Mouse (Mus musculus): ENCODE data around the gene Kcnma1. TPM values are rescaled to one million over a fixed set of nuclear protein-coding genes. Genes with fewer than 3 reads are reported as not detected.

Gene Kcnma1
- polyA plus RNA-seq, 1 experiment = not detected

DNA sequence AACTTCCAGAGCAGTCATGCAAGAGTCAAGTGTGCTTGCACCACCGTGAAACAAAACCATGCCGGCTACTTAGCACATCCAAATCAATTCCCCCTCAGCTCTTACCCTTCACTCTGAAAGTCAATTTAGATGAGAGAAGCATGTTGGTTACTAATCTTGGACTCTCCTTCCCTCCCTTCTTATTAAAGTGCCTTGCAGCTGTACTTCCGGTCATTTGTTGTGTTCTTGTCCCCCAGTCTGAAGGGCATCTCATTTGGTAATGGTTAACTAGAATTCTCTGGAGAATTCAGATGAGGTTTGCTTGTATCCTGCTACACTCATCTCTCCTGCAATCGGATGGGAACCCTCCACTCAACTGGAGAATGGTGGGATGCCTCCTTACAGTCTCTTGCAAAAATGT lies 267.3 kb downstream of the Kcnma1 start:
- no peak for TF ChIP-seq POLR2A (IDR thresholded peaks at IDR 0.05; ENCODE audit: borderline replicate concordance, control insufficient read depth, low read depth, low read length)
- TF ChIP-seq CTCF (IDR thresholded peaks at IDR 0.05; ENCODE audit: control insufficient read depth, insufficient read depth, low read length) = no peak
- 68% methylated on average over 4 of the region's 4 CpGs for WGBS
- Histone ChIP-seq H3K4me3 (replicated peaks; ENCODE audit: control insufficient read depth, low read depth, low read length) (no peak overlapping the region), H3K4me1 (ENCODE audit: control insufficient read depth, insufficient read depth, low read length) (no peaks in the 10 kb centered on the region), H3K27ac (ENCODE audit: control insufficient read depth, insufficient read depth, low read depth, low read length, poor library complexity) (no peak overlapping the region)

DNA sequence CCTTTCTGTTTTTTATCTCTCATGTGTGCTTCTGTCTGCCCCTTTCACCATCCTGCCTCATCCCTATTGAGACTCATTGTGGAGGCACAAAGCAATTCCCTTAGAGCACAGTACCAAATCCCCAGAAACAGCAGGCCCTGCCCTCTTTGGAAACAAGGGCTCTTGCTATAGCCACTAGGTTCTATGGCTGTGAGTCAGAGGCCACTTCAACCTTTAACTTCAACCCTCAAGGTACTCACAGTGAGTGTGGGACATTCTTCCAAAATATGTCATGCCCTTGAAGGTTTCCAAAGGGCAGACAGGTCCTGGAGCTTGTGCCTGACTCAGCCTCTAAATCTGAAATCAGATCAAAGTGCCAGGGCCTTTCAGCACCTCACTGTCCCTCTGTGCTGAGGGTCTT lies 272.8 kb downstream of the Kcnma1 start:
- Histone ChIP-seq H3K4me3 (replicated peaks; ENCODE audit: control insufficient read depth, low read depth, low read length) (no peak overlapping the region), H3K27ac (ENCODE audit: control insufficient read depth, insufficient read depth, low read depth, low read length, poor library complexity) (no peak overlapping the region)
- TF ChIP-seq POLR2A (IDR thresholded peaks at IDR 0.05; ENCODE audit: borderline replicate concordance, control insufficient read depth, low read depth, low read length) (no peak), CTCF (IDR thresholded peaks at IDR 0.05; ENCODE audit: control insufficient read depth, insufficient read depth, low read length) (no peak)

DNA sequence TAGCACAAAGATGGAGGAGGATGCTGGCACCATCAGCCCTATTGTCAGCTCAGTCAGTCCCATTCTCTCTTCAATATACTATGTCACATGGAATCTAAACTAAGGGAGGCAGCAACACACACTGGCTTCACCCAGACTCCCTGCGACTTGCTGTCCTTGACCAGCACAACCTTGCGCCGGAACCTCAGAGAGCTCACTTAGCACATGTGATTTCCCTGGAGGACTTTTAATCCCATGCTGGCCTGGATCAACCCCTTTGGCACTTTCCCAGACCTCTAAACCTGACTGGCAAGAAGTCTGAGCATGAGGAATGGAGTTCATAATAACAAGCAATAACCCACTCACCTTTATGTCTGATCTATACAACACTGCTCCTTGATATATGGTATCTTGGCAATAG lies 280.1 kb downstream of the Kcnma1 start:
- no peak overlapping the region for H3K4me3 ChIP-seq (replicated peaks; ENCODE audit: control insufficient read depth, low read depth, low read length)
- H3K27ac ChIP-seq (ENCODE audit: control insufficient read depth, insufficient read depth, low read depth, low read length, poor library complexity) = no peak overlapping the region
- H3K4me1 ChIP-seq (ENCODE audit: control insufficient read depth, insufficient read depth, low read length) = no peaks in the 10 kb centered on the region
- TF ChIP-seq CTCF (IDR thresholded peaks at IDR 0.05; ENCODE audit: control insufficient read depth, insufficient read depth, low read length) (no peak), POLR2A (IDR thresholded peaks at IDR 0.05; ENCODE audit: borderline replicate concordance, control insufficient read depth, low read depth, low read length) (no peak)
- WGBS = 84% methylated on average over 3 of the region's 3 CpGs

More for the DNA sequence above, 272.8 kb downstream of the Kcnma1 start:
- H3K4me1 ChIP-seq (ENCODE audit: control insufficient read depth, insufficient read depth, low read length) = no peaks in the 10 kb centered on the region

DNA sequence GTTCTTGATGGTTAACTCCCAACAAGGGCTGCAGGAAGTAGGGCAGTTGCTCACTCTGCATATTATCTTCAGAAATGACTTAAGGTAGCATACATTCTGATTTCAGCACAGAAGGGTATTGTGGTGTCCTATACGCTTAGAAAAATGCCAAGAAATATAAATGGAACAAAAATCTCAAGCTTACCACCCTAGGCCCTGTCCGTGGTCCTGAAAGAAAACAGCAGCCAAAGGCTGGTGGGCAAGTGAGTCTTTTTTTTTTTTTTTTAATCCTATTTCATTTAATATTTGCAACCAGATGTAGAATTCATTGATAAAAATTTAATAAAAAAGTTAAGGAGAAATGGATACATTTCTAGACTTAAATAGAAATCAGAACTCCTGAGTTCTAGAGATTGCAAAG lies 284.9 kb downstream of the Kcnma1 start:
- TF ChIP-seq CTCF (IDR thresholded peaks at IDR 0.05; ENCODE audit: control insufficient read depth, insufficient read depth, low read length) (no peak), POLR2A (IDR thresholded peaks at IDR 0.05; ENCODE audit: borderline replicate concordance, control insufficient read depth, low read depth, low read length) (no peak)
- H3K4me1 ChIP-seq (ENCODE audit: control insufficient read depth, insufficient read depth, low read length) = no peaks in the 10 kb centered on the region
- H3K4me3 ChIP-seq (replicated peaks; ENCODE audit: control insufficient read depth, low read depth, low read length) = no peak overlapping the region
- WGBS = 39% methylated on average over 2 of the region's 2 CpGs
- H3K27ac ChIP-seq (ENCODE audit: control insufficient read depth, insufficient read depth, low read depth, low read length, poor library complexity) = no peak overlapping the region

DNA sequence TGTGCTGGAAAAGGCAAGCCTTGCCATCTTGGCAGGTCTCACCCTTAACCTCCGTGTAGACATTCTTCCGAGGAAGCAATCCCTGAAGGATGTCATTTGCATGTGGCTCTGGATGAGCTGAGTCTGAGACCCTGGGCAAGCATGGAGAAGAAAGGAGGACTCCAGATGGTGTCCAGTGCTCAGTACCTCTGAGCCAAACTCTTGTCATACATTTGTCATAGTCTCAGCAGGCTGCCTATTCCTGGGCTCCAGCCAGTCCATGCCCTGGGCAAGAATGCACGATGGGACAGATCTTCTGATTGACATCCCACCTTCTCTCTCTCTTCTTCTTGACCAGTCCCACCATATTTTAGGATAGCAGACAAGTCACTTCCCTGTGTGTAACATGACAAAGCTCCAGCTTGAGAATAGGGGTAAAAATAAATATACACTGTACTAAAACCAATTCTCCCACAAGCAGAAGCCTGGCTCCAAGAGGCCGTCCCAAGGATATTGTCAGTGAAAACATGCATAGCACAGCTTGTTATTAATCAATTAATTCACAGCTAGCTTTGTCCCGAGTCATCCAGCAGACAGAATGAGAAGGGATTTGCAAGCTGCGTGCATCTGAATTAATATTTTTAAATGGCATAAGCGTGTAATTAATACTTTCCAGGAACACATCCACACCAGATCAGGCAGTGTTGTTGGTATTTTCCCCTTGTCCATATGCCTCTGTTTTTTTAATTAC lies 290.4 kb downstream of the Kcnma1 start:
- no peak overlapping the region for H3K4me3 ChIP-seq (replicated peaks; ENCODE audit: control insufficient read depth, low read depth, low read length)
- H3K27ac ChIP-seq (ENCODE audit: control insufficient read depth, insufficient read depth, low read depth, low read length, poor library complexity) = no peak overlapping the region
- WGBS = 78% methylated on average over 7 of the region's 7 CpGs
- H3K4me1 ChIP-seq (ENCODE audit: control insufficient read depth, insufficient read depth, low read length) = no peaks in the 10 kb centered on the region
- TF ChIP-seq CTCF (IDR thresholded peaks at IDR 0.05; ENCODE audit: control insufficient read depth, insufficient read depth, low read length) (no peak), POLR2A (IDR thresholded peaks at IDR 0.05; ENCODE audit: borderline replicate concordance, control insufficient read depth, low read depth, low read length) (no peak)

DNA sequence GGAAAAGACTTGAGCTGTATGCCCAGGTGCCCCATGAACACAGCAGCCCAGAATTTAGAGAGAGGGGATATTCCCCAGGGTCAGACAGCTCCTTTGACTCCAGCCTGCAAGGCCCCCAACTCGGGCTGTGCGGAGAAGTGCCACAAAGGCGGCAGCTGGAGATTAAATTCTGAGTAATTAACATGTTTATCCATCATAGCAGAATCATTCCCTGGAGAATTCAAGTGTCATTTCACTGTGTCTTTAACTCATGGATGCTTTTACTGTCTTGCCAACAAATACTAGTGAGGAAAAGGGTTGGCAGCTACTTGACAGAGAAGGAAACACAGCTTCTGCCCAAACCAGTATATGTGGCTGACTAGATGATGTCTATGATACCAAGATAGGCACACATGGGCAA lies 295.0 kb downstream of the Kcnma1 start:
- WGBS = 79% methylated on average over 3 of the region's 3 CpGs
- Histone ChIP-seq H3K4me1 (ENCODE audit: control insufficient read depth, insufficient read depth, low read length) (no peaks in the 10 kb centered on the region), H3K4me3 (replicated peaks; ENCODE audit: control insufficient read depth, low read depth, low read length) (no peak overlapping the region), H3K27ac (ENCODE audit: control insufficient read depth, insufficient read depth, low read depth, low read length, poor library complexity) (no peak overlapping the region)
- TF ChIP-seq CTCF (IDR thresholded peaks at IDR 0.05; ENCODE audit: control insufficient read depth, insufficient read depth, low read length) (no peak), POLR2A (IDR thresholded peaks at IDR 0.05; ENCODE audit: borderline replicate concordance, control insufficient read depth, low read depth, low read length) (no peak)

DNA sequence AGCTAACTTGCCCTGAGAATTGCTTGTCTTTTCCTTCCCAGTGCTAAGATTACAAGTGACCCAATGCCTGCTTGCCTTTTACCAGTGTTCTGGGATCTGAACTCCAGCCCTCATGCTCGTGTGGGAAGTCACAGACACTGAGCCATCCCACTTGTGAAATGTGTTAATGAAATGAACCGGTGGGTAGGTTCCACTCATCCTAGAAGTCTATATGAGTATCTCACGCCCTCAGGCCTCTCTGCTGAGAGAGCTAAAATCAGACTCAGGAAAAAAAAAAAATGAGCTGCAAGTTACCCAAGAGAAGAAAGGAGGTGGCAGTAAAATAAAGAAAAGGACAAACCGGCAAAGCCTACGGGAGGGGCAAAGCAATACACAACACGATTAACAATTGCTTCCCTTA lies 295.6 kb downstream of the Kcnma1 start:
- 78% methylated on average over 6 of the region's 6 CpGs for WGBS
- H3K4me3 ChIP-seq (replicated peaks; ENCODE audit: control insufficient read depth, low read depth, low read length) = no peak overlapping the region
- no peaks in the 10 kb centered on the region for H3K4me1 ChIP-seq (ENCODE audit: control insufficient read depth, insufficient read depth, low read length)
- H3K27ac ChIP-seq (ENCODE audit: control insufficient read depth, insufficient read depth, low read depth, low read length, poor library complexity) = no peak overlapping the region
- TF ChIP-seq POLR2A (IDR thresholded peaks at IDR 0.05; ENCODE audit: borderline replicate concordance, control insufficient read depth, low read depth, low read length) (no peak), CTCF (IDR thresholded peaks at IDR 0.05; ENCODE audit: control insufficient read depth, insufficient read depth, low read length) (no peak)

DNA sequence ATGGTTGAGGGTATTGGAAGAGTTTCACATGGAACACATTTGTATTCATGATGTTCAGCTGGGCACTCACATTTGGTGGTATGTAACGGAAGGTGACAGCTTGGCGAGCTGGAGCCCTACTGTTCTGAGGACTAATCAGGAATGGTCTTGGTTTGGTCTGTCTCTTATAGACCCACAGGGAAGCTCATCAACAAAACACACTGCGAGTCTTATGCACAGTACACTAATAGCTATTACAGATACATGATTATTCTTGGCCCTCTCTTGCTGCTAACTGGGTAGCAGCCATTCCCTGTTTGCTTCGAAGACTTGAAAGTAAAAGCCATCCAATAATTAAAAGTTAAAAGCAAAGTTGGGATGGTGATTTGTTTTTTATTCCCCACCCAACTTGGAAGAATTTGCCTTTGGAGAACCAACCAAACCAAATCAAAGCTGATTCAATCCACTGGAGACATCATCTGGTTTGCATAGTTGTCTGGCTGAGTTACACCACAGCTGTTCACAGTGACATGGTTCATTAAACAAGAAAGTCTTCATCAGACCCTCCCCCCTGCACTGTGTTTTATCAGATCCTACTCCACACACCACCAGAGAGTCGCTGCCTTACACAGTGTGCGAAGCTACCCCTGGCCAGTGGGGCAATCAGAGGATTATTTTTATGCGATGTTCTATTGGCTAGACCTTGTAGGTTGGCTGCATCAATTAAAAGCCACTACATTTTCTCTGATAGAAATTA lies 299.7 kb downstream of the Kcnma1 start:
- Histone ChIP-seq H3K4me3 (replicated peaks; ENCODE audit: control insufficient read depth, low read depth, low read length) (no peak overlapping the region), H3K4me1 (ENCODE audit: control insufficient read depth, insufficient read depth, low read length) (no peaks in the 10 kb centered on the region), H3K27ac (ENCODE audit: control insufficient read depth, insufficient read depth, low read depth, low read length, poor library complexity) (no peak overlapping the region)
- 79% methylated on average over 7 of the region's 7 CpGs for WGBS
- TF ChIP-seq POLR2A (IDR thresholded peaks at IDR 0.05; ENCODE audit: borderline replicate concordance, control insufficient read depth, low read depth, low read length) = no peak
- TF ChIP-seq CTCF (IDR thresholded peaks at IDR 0.05; ENCODE audit: control insufficient read depth, insufficient read depth, low read length) = no peak
